Mouse (Mus musculus) myocyte (in vitro differentiated cells): ENCODE results near the gene Fubp1. TPM values are rescaled to one million over a fixed set of nuclear protein-coding genes. Genes with fewer than 3 reads are reported as not detected.

Source experiments
- H3K27me3 ChIP-seq: one replicate; pipeline ENCODE4 v1.6.1; 2011; ENCODE audit not compliant: control insufficient read depth, insufficient read depth, insufficient read length
- H3K36me3 ChIP-seq: one replicate; pipeline ENCODE4 v1.6.1; 2011; ENCODE audit not compliant: control insufficient read depth, insufficient read depth
- H3K4me2 ChIP-seq: one replicate; pipeline ENCODE4 v1.6.1; 2011; ENCODE audit warnings: low read depth, control low read depth
- H3K4me3 ChIP-seq: one replicate; pipeline ENCODE4 v1.5.1; 2011; ENCODE audit warnings: mild to moderate bottlenecking, control low read depth, moderate library complexity
- H3K79me2 ChIP-seq: one replicate; pipeline ENCODE4 v1.6.1; 2011; ENCODE audit not compliant: control insufficient read depth, insufficient read depth
- H3ac ChIP-seq: one replicate; pipeline ENCODE4 v1.6.1; 2011; ENCODE audit not compliant: control insufficient read depth, insufficient read length
- CEBPB ChIP-seq: IDR thresholded peaks from 2 replicates; pipeline ENCODE4 v1.6.1; 2011; ENCODE audit warnings: mild to moderate bottlenecking, moderate library complexity; ENCODE audit not compliant: poor library complexity, insufficient read depth, severe bottlenecking
- E2F4 ChIP-seq: IDR thresholded peaks from one replicate; pipeline ENCODE4 v1.6.1; 2011; ENCODE audit warnings: mild to moderate bottlenecking, control low read depth, moderate library complexity; ENCODE audit not compliant: insufficient read depth
- MAX ChIP-seq: IDR thresholded peaks from one replicate; pipeline ENCODE4 v1.6.1; 2011; ENCODE audit warnings: low read depth, mild to moderate bottlenecking, control low read depth
- MYOD1 ChIP-seq, 3 experiments: IDR thresholded peaks; one replicate each; pipeline ENCODE4 v1.6.1; 2011; ENCODE audit warnings: control low read depth in 2 of 3, low read depth in 2 of 3, mild to moderate bottlenecking in 2 of 3, moderate library complexity in 1 of 3; ENCODE audit not compliant: insufficient read length in 2 of 3, control insufficient read depth in 1 of 3
- MYOG ChIP-seq, 3 experiments: IDR thresholded peaks; one replicate each; pipeline ENCODE4 v1.6.1; 2011; ENCODE audit warnings: control low read depth in 2 of 3, low read depth in 2 of 3, mild to moderate bottlenecking in 2 of 3; ENCODE audit not compliant: insufficient read length in 2 of 3, control insufficient read depth in 1 of 3, insufficient read depth in 1 of 3
- POLR2A ChIP-seq: IDR thresholded peaks from one replicate; pipeline ENCODE4 v1.6.1; 2011; ENCODE audit warnings: low read depth, mild to moderate bottlenecking, control low read depth, moderate library complexity; ENCODE audit not compliant: insufficient read length
- POLR2AphosphoS2 ChIP-seq: IDR thresholded peaks from one replicate; pipeline ENCODE4 v1.6.1; 2011; ENCODE audit warnings: low read depth, control low read depth; ENCODE audit not compliant: insufficient read length
- REST ChIP-seq: IDR thresholded peaks from one replicate; pipeline ENCODE4 v1.6.1; 2011; ENCODE audit warnings: mild to moderate bottlenecking, control low read depth, moderate library complexity; ENCODE audit not compliant: insufficient read depth, insufficient read length
- SRF ChIP-seq: IDR thresholded peaks from one replicate; pipeline ENCODE4 v1.6.1; 2011; ENCODE audit warnings: low read depth; ENCODE audit not compliant: control insufficient read depth, insufficient read length
- TCF12 ChIP-seq: IDR thresholded peaks from one replicate; pipeline ENCODE4 v1.6.1; 2011; ENCODE audit warnings: mild to moderate bottlenecking, control low read depth; ENCODE audit not compliant: poor library complexity, insufficient read depth, severe bottlenecking
- TCF3 ChIP-seq: IDR thresholded peaks from one replicate; pipeline ENCODE4 v1.6.1; 2011; ENCODE audit warnings: low read depth, control low read depth; ENCODE audit not compliant: insufficient read length
- USF1 ChIP-seq: IDR thresholded peaks from one replicate; pipeline ENCODE4 v1.6.1; 2011; ENCODE audit warnings: low read depth, mild to moderate bottlenecking, control low read depth, moderate library complexity
- polyA plus RNA-seq: library from polyadenylated mRNA; unstranded; fragments of >200 nt; fragmentation: generic; extraction: Trizol; gene quantifications from one replicate; pipeline ENCODE4 v1.2.1, GENCODE M21; 2012; ENCODE audit warnings: missing spikeins

Gene Fubp1
- polyA plus RNA-seq, 1 experiment: 27.9 TPM

- Histone ChIP-seq H3K27me3 (no peaks in the 10 kb centered on the region), H3K4me2 (no peak overlapping the region), H3K4me3 (no peak overlapping the region), H3K36me3 (no peaks in the 10 kb centered on the region), H3ac (no peak overlapping the region), H3K79me2 (peaks cover 23% of the 10 kb centered on the region)
- TF ChIP-seq USF1 (no peak), MYOD1 (IDR thresholded peaks at IDR 0.05; ENCODE audit: control insufficient read depth in 1 of 3, insufficient read length in 2 of 3, low read depth in 2 of 3) (no peak), MAX (no peak), SRF (no peak), POLR2A (no peak), TCF3 (no peak), POLR2AphosphoS2 (no peak), CEBPB (no peak), E2F4 (no peak)
Measured at GRCm38 (mm10) chr3:152268099-152268498, 57.9 kb downstream of the Fubp1 start.

DNA sequence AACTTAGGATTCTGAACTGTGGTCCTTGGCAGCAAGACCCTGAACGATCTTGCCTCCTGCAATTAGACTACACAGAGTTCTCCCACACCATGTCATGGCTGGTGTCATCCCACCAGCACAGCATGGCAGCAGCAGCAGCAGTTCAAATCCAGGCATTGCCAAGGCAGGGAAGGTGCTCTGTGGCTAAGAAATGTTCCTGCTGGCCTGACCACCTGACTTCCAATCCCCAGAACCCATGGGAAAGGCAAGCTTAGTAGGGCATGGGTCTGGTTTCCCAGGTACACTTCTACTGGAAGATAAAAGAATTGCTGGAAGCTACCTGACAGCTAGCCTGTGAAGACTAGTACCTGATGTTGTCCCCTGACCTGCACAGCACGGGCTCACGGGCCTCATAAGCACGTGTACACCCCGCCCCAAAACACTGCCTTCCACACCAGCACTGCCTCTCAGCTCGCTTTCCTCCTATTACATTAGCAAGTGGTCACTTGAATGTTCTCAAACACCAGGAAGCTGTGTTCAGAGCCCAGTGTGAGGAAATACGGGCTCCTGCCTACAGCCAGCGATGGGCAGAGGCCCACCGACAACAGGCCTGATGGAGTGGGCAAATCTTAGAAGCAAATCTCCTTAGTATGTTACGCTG, 61.0 kb downstream of the Fubp1 start:
- H3K27me3 ChIP-seq: no peaks in the 10 kb centered on the region
- H3ac ChIP-seq: no peak overlapping the region
- no peak overlapping the region for H3K4me3 ChIP-seq
- no peaks in the 10 kb centered on the region for H3K36me3 ChIP-seq
- no peaks in the 10 kb centered on the region for H3K79me2 ChIP-seq
- H3K4me2 ChIP-seq: no peak overlapping the region
- no peak for TF ChIP-seq SRF
- no peak for TF ChIP-seq CEBPB

GRCm38 (mm10) chr3:152271876-152272275, 61.7 kb downstream of the Fubp1 start:
- Histone ChIP-seq H3K4me2 (no peak overlapping the region), H3K4me3 (no peak overlapping the region), H3K27me3 (no peaks in the 10 kb centered on the region), H3K36me3 (no peaks in the 10 kb centered on the region), H3K79me2 (no peaks in the 10 kb centered on the region), H3ac (no peak overlapping the region)
- TF ChIP-seq POLR2AphosphoS2 (no peak), MYOG (IDR thresholded peaks at IDR 0.05; ENCODE audit: control insufficient read depth in 1 of 3, insufficient read depth in 1 of 3, insufficient read length in 2 of 3, low read depth in 2 of 3) (no peak), E2F4 (no peak), USF1 (no peak), MAX (no peak), SRF (no peak), TCF12 (no peak), TCF3 (no peak), MYOD1 (IDR thresholded peaks at IDR 0.05; ENCODE audit: control insufficient read depth in 1 of 3, insufficient read length in 2 of 3, low read depth in 2 of 3) (no peak)

DNA sequence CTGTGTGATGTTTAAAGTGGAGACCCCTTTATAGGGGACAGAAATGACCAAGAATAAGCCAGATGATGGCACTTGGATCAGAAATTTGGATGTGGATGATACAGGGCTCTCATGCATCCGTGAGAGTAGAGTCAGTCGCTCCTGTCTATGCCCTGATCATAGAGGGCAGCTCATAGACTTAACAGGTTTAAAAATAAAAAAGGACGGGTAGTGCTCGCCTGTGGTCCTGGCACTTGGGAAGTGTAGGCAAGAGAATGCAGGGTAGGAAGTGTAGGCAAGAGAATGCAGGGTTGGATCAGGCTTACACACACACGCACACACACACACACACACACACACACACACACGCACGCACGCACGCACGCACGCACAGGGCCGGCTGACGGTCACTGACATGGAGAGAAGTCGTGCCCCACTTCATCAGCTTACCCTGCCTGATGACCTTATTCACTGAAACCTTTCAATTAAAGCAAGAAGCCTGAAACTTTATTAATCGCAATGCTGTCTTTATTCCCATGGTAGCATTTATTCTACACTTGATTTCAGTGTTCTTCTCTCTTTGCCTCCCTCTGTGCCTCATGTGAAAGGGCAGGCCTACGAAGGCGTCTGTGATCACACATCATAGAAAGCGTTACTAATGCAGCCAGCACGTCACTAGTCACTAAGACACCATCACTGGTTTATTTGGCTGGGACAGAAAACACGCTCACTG, 62.9 kb downstream of the Fubp1 start:
- no peaks in the 10 kb centered on the region for H3K27me3 ChIP-seq
- no peak overlapping the region for H3K4me2 ChIP-seq
- no peak overlapping the region for H3ac ChIP-seq
- H3K36me3 ChIP-seq: no peaks in the 10 kb centered on the region
- no peak for TF ChIP-seq REST
- no peak overlapping the region for H3K4me3 ChIP-seq
- no peaks in the 10 kb centered on the region for H3K79me2 ChIP-seq

DNA sequence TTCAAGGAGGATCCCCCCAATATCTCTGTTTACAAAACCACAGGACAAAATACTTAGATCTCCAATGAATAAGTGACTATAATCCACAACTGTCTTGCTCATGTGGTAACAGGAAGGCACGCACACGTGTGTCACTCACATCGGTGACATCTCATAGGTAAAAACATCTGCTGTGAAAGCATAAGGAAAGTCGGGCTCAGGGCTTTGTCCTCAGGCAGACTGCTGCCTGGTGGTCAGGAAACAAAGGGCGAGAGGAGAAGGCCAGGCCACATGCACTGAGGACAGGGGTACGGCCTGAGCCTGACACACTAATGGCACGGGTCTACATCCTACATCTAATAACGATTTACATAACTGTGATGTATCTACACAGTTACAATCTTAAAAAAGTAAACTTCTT, 64.8 kb downstream of the Fubp1 start:
- no peak for TF ChIP-seq MYOG (IDR thresholded peaks at IDR 0.05; ENCODE audit: control insufficient read depth in 1 of 3, insufficient read depth in 1 of 3, insufficient read length in 2 of 3, low read depth in 2 of 3)
- no peaks in the 10 kb centered on the region for H3K36me3 ChIP-seq
- no peak overlapping the region for H3ac ChIP-seq
- H3K4me2 ChIP-seq: no peak overlapping the region
- no peaks in the 10 kb centered on the region for H3K79me2 ChIP-seq
- no peak overlapping the region for H3K4me3 ChIP-seq
- H3K27me3 ChIP-seq: no peaks in the 10 kb centered on the region

GRCm38 (mm10) chr3:152276935-152277334, 66.7 kb downstream of the Fubp1 start:
- no peak overlapping the region for H3K4me3 ChIP-seq
- H3K79me2 ChIP-seq: no peaks in the 10 kb centered on the region
- no peak overlapping the region for H3K4me2 ChIP-seq
- no peak for TF ChIP-seq USF1
- H3K36me3 ChIP-seq: no peaks in the 10 kb centered on the region
- no peak overlapping the region for H3ac ChIP-seq
- no peaks in the 10 kb centered on the region for H3K27me3 ChIP-seq
